Mouse (Mus musculus) ES-Bruce4 (cell line): ENCODE measurements around the gene Ilkap.

ENCODE experiments used
- CTCF ChIP-seq: IDR thresholded peaks from one replicate; pipeline ENCODE4 v1.8.1; 2011; ENCODE audit warnings: low read depth, low read length
- POLR2A ChIP-seq: IDR thresholded peaks from one replicate; pipeline ENCODE4 v1.8.1; 2011; ENCODE audit warnings: low read length; ENCODE audit not compliant: insufficient read depth

- TF ChIP-seq CTCF = no peak
- TF ChIP-seq POLR2A = no peak
Observed at GRCm38 (mm10) chr1:91364822-91365644, 33.6 kb downstream of the Ilkap start.
